Mouse (Mus musculus) spleen, postnatal 10 days (tissue): ENCODE measurements around the gene Tymp.

Experiments used
- DNase-seq, 2 experiments: peaks; one replicate each; pipeline ENCODE4 v3.0.0; 2021 to 2022; ENCODE audit warnings: low spot score in 2 of 2

Gene Tymp

GRCm38 (mm10) chr15:89334774-89335537, 41.9 kb downstream of the Tymp start:
- DNase-seq, result no peak

DNA sequence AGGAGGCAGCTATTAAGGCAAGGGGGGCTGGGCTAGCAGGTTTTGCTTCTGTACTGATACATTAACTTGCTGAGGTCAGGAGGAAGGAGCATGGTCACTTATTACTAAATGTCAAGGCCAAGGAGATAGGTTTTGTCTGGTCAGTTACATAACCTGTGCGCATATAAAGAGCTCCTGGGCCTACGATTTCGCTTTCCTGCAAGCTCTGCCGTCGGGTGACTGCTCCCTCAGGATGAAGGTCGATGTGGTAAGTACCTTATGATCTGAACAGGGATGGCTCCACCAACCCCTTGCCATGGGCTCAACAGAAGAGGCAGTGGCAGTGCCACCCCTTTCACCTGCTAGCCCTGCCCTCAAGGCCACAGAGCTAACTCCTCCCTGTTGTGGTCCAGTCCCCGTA, 42.6 kb downstream of the Tymp start, which contains the start of gene Miox:
TSS of gene Miox (plus strand) at position 128 of the 400 bp plus-strand sequence.
- DNase-seq, result no peak

DNA sequence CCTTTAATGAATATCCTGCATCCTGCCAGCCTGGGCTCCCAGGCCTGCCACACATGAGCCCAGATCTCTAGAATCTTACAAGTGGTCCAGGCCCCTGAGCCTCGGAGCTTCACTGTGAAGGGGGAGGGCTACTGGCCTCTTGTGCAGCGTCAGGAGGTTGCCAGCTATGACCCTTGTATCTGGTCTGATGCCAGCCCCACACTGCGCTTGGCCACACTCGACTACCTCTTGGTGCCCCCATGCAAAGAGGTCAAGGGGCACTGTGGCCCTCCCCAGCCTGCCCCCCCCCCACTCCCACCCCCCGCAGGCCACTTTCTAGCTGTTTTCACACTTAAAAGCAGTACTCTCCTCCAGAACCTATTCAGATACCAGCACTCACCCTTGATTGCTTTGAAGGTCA, 50.4 kb downstream of the Tymp start:
- no peak for DNase-seq

GRCm38 (mm10) chr15:89323656-89324055, 53.2 kb downstream of the Tymp start:
- DNase-seq, result no peak

DNA sequence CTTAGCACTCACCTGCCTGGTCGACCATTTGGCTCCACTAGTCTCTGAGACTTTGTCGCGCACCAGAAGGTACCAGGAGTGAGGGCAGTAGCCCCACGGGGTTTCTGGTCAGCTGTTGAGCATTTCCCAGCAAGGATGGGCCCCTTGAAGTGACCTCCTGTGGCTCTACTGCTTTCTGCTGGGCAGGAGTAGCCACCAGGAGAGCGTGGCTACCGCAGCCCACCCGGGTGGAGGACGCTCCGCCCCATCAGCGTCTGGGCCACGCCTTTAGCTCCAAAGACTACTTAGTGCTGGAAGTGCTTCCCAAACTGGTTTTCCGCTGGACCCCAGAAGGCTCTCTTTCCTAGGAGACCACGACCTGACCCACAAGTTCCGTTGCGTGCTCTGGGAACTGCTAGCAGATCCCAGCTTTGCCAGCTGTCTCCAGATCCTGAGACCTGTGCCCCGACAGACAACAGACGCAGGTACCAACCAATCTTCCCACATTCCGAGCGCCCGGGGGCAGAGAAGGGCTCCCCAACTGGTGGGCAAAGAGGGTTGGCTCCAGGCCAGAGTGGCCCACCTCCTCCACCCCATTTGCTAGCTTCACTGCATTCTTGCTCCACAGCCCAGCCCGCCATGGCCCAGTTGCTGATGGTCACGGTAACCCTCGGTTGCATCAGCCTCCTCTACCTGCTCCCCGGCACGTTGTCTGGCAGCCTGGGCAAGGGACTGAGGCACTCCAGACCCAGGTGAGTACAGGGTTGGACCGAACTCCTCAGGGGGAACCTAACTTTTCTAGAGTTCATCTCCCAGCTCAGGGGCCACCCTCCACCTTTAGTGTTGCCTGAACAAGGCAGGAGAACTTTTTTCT, 53.9 kb downstream of the Tymp start, which contains the start of gene Adm2:
TSS of gene Adm2 (plus strand) at position 51 of the 853 bp plus-strand sequence.
- no peak for DNase-seq
